Mouse (Mus musculus): Measurements from ENCODE around the gene Krtap4-1.
"Not testable (repeated sequence)": the region's sequence is repeated elsewhere in the genome, so short reads cannot be mapped to it uniquely, and the experiment has no call there.

DNA sequence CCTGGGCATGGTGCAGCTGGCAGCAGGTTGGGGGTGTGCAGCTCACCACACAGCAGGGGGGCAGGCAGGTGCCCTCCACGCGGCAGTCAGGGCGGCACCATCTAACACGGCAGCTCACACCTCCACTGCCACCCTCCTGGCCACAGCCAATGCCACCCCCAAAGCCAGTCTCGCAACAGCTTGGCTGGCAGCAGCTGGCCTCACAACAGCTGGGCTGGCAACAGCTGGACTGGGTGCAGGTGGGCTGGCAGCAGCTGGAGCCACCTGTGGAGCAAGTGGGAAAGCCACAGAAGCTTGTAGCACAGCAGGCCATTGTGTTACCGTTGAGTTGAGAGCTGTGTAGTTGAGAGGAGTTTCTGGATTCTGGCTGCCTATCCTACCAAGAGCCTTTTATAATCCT lies 30.3 kb downstream of the Krtap4-1 start, which contains the start of gene Krtap9-3:
- not testable (repeated sequence) for TF ChIP-seq CTCF (IDR thresholded peaks at IDR 0.05; ENCODE audit: low read depth); EP300 (optimal IDR thresholded peaks at IDR 0.05)

All from stomach, postnatal 0 days (tissue).